Mouse (Mus musculus) bone marrow macrophage, adult 2 months (primary cell): ENCODE data around the gene Rpl31.

Experiments used
- CTCF ChIP-seq: IDR thresholded peaks from 2 replicates; pipeline ENCODE4 v1.5.1; 2012; ENCODE audit warnings: low read depth, mild to moderate bottlenecking, low read length, moderate library complexity
- POLR2A ChIP-seq: IDR thresholded peaks from 2 replicates; pipeline ENCODE4 v1.6.1; 2012; ENCODE audit warnings: mild to moderate bottlenecking, low read depth, low read length, borderline replicate concordance

DNA sequence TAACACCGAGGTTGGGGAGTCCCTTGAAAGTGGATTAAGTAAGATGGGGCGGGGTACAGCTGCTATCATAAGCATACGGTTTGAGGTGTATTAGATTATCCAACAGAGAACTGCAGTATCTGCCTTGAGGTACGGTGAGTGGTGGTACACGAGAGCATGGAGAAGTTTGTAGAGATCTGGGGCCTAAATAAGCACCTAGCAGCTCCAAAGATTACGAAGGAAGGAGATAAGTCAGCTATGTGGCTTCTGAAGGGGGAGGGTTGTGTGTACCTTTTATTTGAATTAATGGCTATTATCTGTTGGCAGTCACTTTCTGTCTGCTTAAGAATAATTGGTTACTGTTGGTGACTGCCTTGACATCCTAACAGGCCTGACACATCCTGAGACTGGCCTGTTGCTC is 2.8 kb downstream of the Rpl31 start:
- TF ChIP-seq CTCF (no peak), POLR2A (no peak)
